Mouse (Mus musculus) lung, embryonic 15.5 days (tissue): ENCODE measurements at regions not wholly inside any gene's neighbourhood (a gene's known extent, or its start where the extent isn't known, plus 50 kb on each side); places are given as distances from the start of the nearest gene placed in this dataset.

Source experiments
- ATAC-seq: fragments of 200-750 bp; cut with Nextera tagmentation; 2 replicates; pipeline ENCODE4 v1.8.0; 2017; ENCODE audit warnings: moderate number of reproducible peaks, borderline replicate concordance; ENCODE audit not compliant: low FRiP score, low TSS enrichment; ENCODE audit errors: extremely low read depth
- H3K27ac ChIP-seq: fragments of 300-500 bp; sonication (generic); 2 replicates; pipeline ENCODE4 v1.5.1; 2015; ENCODE audit warnings: moderate library complexity, mild to moderate bottlenecking, inconsistent platforms
- H3K27me3 ChIP-seq: fragments of 300-500 bp; sonication (generic); 2 replicates; pipeline ENCODE4 v1.6.1; 2015; ENCODE audit warnings: inconsistent platforms
- H3K36me3 ChIP-seq: fragments of 300-500 bp; sonication (generic); 2 replicates; pipeline ENCODE4 v1.6.1; 2015; ENCODE audit warnings: inconsistent platforms
- H3K4me1 ChIP-seq: fragments of 300-500 bp; sonication (generic); 2 replicates; pipeline ENCODE4 v1.6.1; 2015; ENCODE audit warnings: inconsistent platforms
- H3K4me2 ChIP-seq: fragments of 300-500 bp; sonication (generic); 2 replicates; pipeline ENCODE4 v1.6.1; 2015; ENCODE audit warnings: inconsistent platforms, mild to moderate bottlenecking, moderate library complexity
- H3K4me3 ChIP-seq: fragments of 300-500 bp; sonication (generic); 2 replicates; pipeline ENCODE4 v1.5.1; 2015; ENCODE audit warnings: mild to moderate bottlenecking, inconsistent platforms
- H3K9ac ChIP-seq: fragments of 300-500 bp; sonication (generic); 2 replicates; pipeline ENCODE4 v1.6.1; 2015; ENCODE audit warnings: inconsistent platforms
- H3K9me3 ChIP-seq: fragments of 300-500 bp; sonication (generic); 2 replicates; pipeline ENCODE4 v1.6.1; 2016; ENCODE audit warnings: inconsistent platforms
- WGBS: fragments of 180-500 bp; shearing (Covaris S2); methylation state at CpG from one replicate; pipeline ENCODE4 v1.1.7; 2015; 5-methylcytosine and 5-hydroxymethylcytosine counted together

- Histone ChIP-seq H3K27me3 (no peaks in the 10 kb centered on the region), H3K27ac (no peak overlapping the region), H3K9ac (no peak overlapping the region), H3K36me3 (no peaks in the 10 kb centered on the region), H3K4me1 (no peaks in the 10 kb centered on the region), H3K9me3 (no peaks in the 10 kb centered on the region), H3K4me2 (no peak overlapping the region), H3K4me3 (no peak overlapping the region)
- no peak for ATAC-seq
- WGBS = 85% methylated on average over 4 of the region's 4 CpGs
Measured at GRCm38 (mm10) chr16:23669651-23670050, 149.0 kb upstream of the Masp1 start.
